8 mouse cellular contexts compared by ENCODE assay signal in the genomic region with DNA sequence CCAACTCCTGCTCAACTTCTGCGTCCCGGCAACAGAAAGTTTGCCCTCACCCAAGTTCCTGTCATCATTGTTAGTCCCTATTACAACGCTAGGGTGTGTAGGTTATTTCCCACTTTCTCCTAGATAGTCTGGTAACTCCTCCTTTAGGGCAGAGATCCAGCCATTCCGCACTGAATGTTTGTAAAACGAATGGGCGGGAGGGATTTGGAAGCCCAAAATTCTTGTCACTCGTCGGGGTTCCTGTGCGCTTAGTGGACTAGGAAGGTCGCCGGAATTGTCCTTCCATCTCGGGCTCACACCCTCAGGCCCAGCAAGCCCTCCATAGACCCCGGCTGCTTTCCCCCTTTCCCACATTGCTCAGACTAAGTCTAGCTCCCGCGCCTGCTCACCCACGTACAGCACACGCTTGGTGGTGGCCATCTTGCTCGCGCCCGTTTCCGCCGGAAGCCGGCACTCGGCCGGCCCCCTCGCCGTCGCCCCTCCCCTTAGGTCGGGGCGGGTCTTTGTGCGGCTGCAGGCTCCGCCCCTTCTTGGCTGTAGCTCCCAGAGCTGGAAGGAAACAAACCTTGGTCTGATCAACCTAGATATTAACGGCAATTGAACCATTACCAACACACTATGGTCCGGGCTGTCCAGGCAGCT. TPM values are rescaled to one million over a fixed set of nuclear protein-coding genes. Genes with fewer than 3 reads are reported as not detected.
DNase-seq lines count a peak whose midpoint lies in the region; ATAC-seq and TF ChIP-seq lines count a peak whose summit lies in the region.

Gene Ppie (minus strand): TSS at position 439 of the 642 bp plus-strand sequence.

- no peaks in the 10 kb centered on the region for H3K9me3 ChIP-seq in embryonic facial prominence, embryonic 13.5 days
- H3K9me3 ChIP-seq in limb, embryonic 15.5 days, result no peaks in the 10 kb centered on the region

- peak; percentile 97 for DNase-seq in 3T3-L1 (ENCODE audit: low read depth, low spot score)
- peak; percentile 86 to 92 for DNase-seq in adrenal gland, postnatal 36 days
- DNase-seq in heart, adult 18-20 months, result peak; percentile 82 to 85
- DNase-seq in kidney, adult 2 months, result peak; percentile 86
- DNase-seq in monocyte, adult 2 months (ENCODE audit: low read depth in 1 of 2, low spot score in 2 of 2), result peak; percentile 19 to 52
- DNase-seq in spleen, postnatal 36 days (ENCODE audit: low spot score in 2 of 2), result peak; percentile 68 to 70

- H3K9ac ChIP-seq in embryonic facial prominence, embryonic 13.5 days, result peak within 1 kb of the TSS; percentile 78
- peak within 1 kb of the TSS; percentile 52 for H3K9ac ChIP-seq in limb, embryonic 15.5 days

- H3K4me1 ChIP-seq in embryonic facial prominence, embryonic 13.5 days, result peaks cover 15% of the 10 kb centered on the region
- H3K4me1 ChIP-seq in kidney, adult 2 months (ENCODE audit: control insufficient read depth, insufficient read depth, low read length), result no peaks in the 10 kb centered on the region
- H3K4me1 ChIP-seq in limb, embryonic 15.5 days, result peaks cover 10% of the 10 kb centered on the region

- H3K27me3 ChIP-seq in embryonic facial prominence, embryonic 13.5 days, result no peaks in the 10 kb centered on the region
- H3K27me3 ChIP-seq in kidney, adult 2 months (replicated peaks; ENCODE audit: control insufficient read depth, insufficient read depth, low read length), result no peaks in the 10 kb centered on the region
- 0 out of 2 replicates have a peak, but pooled peaks cover 5% of the 10 kb centered on the region for H3K27me3 ChIP-seq in limb, embryonic 15.5 days

- peak; percentile 48 for TF ChIP-seq POLR2A in kidney, adult 2 months (IDR thresholded peaks at IDR 0.05; ENCODE audit: low read depth, low read length)

- WGBS in embryonic facial prominence, embryonic 13.5 days, result under 1% methylated on average over 34 of the region's 34 CpGs
- 1% methylated on average over 34 of the region's 34 CpGs for WGBS in kidney, adult 2 months
- 0% methylated on average over 34 of the region's 34 CpGs for WGBS in limb, embryonic 15.5 days

- H3K4me2 ChIP-seq in embryonic facial prominence, embryonic 13.5 days, result peak within 1 kb of the TSS; percentile 81
- peak within 1 kb of the TSS; percentile 63 for H3K4me2 ChIP-seq in limb, embryonic 15.5 days

- peaks cover 22% of the 10 kb centered on the region for H3K36me3 ChIP-seq in embryonic facial prominence, embryonic 13.5 days
- H3K36me3 ChIP-seq in kidney, adult 2 months (ENCODE audit: control insufficient read depth, insufficient read depth, low read length), result no peaks in the 10 kb centered on the region
- H3K36me3 ChIP-seq in limb, embryonic 15.5 days, result peaks cover 15% of the 10 kb centered on the region

- peak; percentile 94 for ATAC-seq in embryonic facial prominence, embryonic 13.5 days (ENCODE audit: insufficient number of reproducible peaks, insufficient read depth, low FRiP score, low TSS enrichment, low read depth)
- peak; percentile 94 for ATAC-seq in limb, embryonic 15.5 days (ENCODE audit: insufficient number of reproducible peaks, low FRiP score, low TSS enrichment, low read depth)

- H3K4me3 ChIP-seq in embryonic facial prominence, embryonic 13.5 days, result peak within 1 kb of the TSS; percentile 69
- peak within 1 kb of the TSS; percentile 90 for H3K4me3 ChIP-seq in kidney, adult 2 months (ENCODE audit: insufficient read depth, low read depth, low read length)
- peak within 1 kb of the TSS; percentile 68 for H3K4me3 ChIP-seq in limb, embryonic 15.5 days

- no peak for TF ChIP-seq CTCF in kidney, adult 2 months (conservative IDR thresholded peaks at IDR 0.05; ENCODE audit: insufficient read depth, insufficient read length, low read depth, low read length)

- peak within 1 kb of the TSS; percentile 92 for H3K27ac ChIP-seq in embryonic facial prominence, embryonic 13.5 days
- peak within 1 kb of the TSS; percentile 60; the same call in 1 of the 2 replicates for H3K27ac ChIP-seq in kidney, adult 2 months (ENCODE audit: insufficient read depth, low read depth, low read length)
- H3K27ac ChIP-seq in limb, embryonic 15.5 days, result peak within 1 kb of the TSS; percentile 94

RNA-seq across cellular contexts. Expression of gene Ppie, which starts in this region (rescaled TPM):
- total RNA-seq in adrenal gland, postnatal 36 days (2021), result 10 to 100 TPM; 48.8 to 58.1 TPM
- polyA plus RNA-seq in embryonic facial prominence, embryonic 13.5 days (2015; fragmentation: Nextera tagmentation; extraction: Ambion mirVana), result 113 and 114 TPM in 2 replicates
- total RNA-seq in heart, adult 18-20 months (2021), result 10 to 100 TPM; 21.1 to 26.5 TPM
- 14.3 and 17.3 TPM in 2 replicates for polyA plus RNA-seq in kidney, adult 2 months (2012; rRNA removed)
- 93.2 and 94.9 TPM in 2 replicates for polyA plus RNA-seq in limb, embryonic 15.5 days (2015; fragmentation: Nextera tagmentation; extraction: Ambion mirVana)

Comparison
In these comparisons a context has a peak if more than half of its experiments do, and no peak if none do; other contexts are left out.
1. Peak in every context shown above with its lines: DNase-seq, ATAC-seq, H3K4me3 ChIP-seq and H3K27ac ChIP-seq.
2. DNase-seq: peak in every context shown above with its lines; median percentile 97 in 3T3-L1; 89 in adrenal gland, postnatal 36 days; 86 in kidney, adult 2 months; 84 in heart, adult 18-20 months; 69 in spleen, postnatal 36 days; 36 in monocyte, adult 2 months.